Mouse (Mus musculus) frontal cortex, postnatal 14 days (tissue): ENCODE results near the gene Gm29776.

ENCODE experiments used
- DNase-seq, 2 experiments: peaks; one replicate each; pipeline ENCODE4 v3.0.0; 2022; ENCODE audit warnings: low spot score in 2 of 2

Gene Gm29776

DNA sequence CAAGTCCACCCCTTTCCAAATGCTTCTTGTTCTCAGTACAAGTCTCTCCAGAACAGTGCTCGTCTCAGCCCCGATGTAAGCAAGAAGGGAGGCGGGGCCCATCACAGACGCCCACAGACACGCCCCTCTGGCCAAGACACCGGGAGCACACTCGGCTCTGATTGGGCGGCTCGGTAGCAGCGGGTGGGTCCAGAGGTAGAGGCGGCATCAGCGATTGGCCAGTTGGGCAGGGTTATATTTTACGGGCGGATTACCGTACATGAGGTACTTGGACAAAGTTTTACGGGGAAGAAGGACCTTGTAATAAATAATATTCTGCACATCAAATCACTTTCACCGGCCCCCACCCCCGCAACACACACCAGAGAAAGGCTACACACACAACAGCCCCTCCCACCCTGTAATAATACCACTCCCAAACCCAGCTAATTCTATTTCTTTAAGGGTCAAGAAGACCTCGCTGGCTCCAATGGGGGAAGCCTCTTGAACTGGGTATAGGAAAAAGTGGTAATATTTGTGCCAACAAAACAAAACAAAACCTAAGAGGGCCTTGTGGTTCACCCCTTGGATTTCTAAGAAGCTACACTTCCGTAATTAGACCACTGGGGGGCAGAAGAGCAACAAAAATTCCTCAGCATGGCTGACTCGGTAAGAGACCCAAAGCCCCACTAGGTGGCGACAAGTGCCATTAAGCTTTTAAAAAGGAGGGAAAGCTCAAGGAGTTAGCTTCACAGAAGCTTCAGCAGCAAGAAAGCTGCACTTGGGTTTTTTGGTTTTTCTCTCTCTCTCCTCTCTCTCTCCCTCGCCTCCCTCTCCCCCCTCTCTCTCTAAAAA, 47.8 kb downstream of the Gm29776 start:
- peak; percentile 63 to 75 for DNase-seq

GRCm38 (mm10) chr14:54647900-54648299, 50.7 kb downstream of the Gm29776 start:
- no peak for DNase-seq

- no peak for DNase-seq
Observed at GRCm38 (mm10) chr14:54646898-54647636, 51.6 kb downstream of the Gm29776 start.

GRCm38 (mm10) chr14:54646455-54646854, 52.2 kb downstream of the Gm29776 start:
- DNase-seq, result no peak

DNA sequence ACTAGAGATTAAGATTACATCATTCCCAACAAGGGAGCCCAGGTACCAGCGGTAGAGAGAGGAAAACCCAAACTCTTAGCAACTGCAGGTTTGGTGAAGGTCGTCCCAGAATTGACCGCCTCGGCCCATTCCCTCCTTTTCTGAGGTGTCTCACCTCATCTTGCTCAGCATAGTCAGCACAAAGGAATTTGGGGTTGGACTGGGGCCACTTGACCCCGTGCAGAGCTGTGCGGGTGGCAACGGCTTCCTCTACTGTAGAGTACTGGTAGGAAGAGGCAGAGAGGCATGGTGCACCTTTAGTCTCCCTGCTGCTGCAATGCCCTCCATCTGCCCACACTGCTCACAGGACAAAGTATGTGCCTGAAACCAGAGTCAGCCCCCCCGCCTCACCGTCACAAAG, 54.3 kb downstream of the Gm29776 start:
- DNase-seq, result no peak

- no peak for DNase-seq
Observed at GRCm38 (mm10) chr14:54643011-54643410, 55.6 kb downstream of the Gm29776 start.
